Mouse (Mus musculus) layer of hippocampus, adult 6 months (tissue): ENCODE results near the gene Oxgr1. TPM values are rescaled to one million over a fixed set of nuclear protein-coding genes. Genes with fewer than 3 reads are reported as not detected.

Source experiments
- long read RNA-seq, 2 experiments: library from polyadenylated mRNA; unstranded; transcript quantifications; one replicate each; pipeline ENCODE4 v2.0.0; 2019 to 2020
- polyA plus RNA-seq: library from polyadenylated mRNA; unstranded; fragments of <200 nt; fragmentation: Nextera tagmentation; gene quantifications from 2 replicates; pipeline ENCODE4 v1.2.3, GENCODE M21; 2021

Oxgr1 gene
- 0.06 TPM in 1 of 2 replicates, not detected in the other for polyA plus RNA-seq
- long read RNA-seq, experiment 1: 0 reads
- long read RNA-seq, experiment 2: 0 reads

GRCm38 (mm10) chr14:120042187-120042820, at the start of gene Oxgr1:
Oxgr1 (minus strand) TSS chr14:120042435.

Other genes with a start within 250 kb of the Oxgr1 start
- 178 and 203 TPM in 2 replicates for gene Mbnl2, start 233.2 kb upstream of the Oxgr1 start, polyA plus RNA-seq